Mouse (Mus musculus) CD4-positive, CD25-positive, alpha-beta regulatory T cell, adult 2 months (primary cell): ENCODE data around the gene Tnni3.

Experiments
- DNase-seq: peaks from one replicate; pipeline ENCODE4 v3.0.0-alpha.2; 2012; ENCODE audit warnings: low read depth, low spot score

The Tnni3 gene

DNA sequence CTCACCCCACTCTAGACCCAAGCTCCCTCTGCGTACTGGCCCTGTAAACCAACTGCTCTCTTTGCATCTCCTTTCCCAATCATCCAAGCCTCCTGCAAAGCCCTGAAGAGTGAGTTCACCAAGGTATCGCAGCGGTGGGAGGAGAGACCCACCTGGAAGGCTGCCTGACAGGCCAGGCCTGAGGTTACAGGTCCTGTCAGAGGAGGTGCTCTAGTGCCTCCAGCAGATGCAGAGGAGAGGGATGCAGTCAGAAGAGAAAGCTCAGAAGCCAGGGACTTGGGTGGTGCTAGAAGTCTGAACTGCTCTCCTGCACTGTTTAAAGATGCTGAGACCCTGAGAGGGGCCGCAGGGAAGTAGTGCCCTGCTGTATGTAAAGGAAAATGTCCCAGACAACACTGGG is 25.0 kb downstream of the Tnni3 start:
- DNase-seq = no peak

DNA sequence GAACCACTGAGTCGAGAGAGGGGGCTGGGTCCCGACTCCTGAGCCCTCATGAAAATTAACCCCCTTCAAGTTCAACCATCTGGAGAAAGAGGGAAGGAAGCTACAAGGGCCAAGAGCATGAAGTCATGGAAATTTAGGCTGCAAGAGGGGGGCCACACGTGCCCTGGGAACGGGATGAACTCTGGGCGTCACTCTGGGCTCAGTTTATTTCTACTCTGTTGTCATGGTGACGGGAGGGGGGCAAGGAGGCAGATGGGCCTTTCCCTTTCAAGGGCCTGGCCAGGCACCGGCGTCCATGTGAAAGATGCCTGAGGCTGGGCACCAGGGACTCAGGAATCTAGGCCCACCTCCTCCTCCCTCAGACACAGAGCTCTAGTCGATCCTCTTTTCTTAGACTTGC is 25.8 kb downstream of the Tnni3 start:
- no peak for DNase-seq

DNA sequence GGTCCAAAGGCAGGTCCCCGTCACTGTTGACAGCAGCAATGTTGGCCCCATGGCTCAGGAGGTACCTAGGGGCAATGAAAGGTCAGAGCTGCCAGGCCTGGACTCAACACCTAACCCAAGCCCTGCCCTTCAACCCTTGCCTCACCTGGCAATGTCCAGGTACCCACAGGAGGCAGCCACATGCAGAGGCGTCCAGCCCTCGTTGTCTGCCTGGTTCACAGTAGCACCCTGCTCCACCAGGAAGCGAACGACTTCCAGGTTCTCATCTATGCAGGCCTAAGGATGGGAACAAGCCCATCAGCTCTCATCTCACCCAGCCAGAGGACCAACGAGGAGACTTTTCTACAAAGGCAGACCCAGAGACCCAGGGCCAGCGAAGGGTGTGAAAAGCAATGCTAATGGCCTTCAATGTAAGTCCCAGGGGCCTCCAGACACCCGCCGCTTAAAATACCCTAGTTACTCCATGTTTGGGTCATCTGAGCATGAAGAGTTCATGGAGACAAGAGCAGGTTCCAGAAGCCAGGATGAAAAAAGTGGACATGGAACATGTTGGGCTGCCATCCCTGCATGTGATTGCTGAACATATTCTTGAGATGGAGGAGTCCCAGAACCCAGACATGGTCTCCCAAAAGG is 26.6 kb downstream of the Tnni3 start:
- DNase-seq = no peak

DNA sequence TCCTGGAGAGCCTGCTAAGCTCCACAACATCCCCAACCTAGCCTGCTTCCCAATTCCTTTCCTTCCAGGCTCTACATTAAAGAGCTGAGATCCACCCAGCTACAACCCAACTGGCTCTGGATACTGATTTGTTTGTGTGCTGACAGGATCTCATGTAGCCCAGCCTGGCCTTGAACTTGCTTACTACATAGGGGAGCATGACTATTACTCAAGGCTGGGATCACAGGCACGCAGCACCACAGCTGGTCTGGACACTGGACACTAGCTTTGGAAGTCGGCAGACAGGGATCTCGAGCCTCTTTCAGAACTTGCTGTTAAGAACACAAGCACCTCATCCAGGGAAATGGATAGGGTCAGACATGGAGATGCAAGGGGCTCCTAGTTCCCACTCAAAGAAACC is 27.6 kb downstream of the Tnni3 start:
- no peak for DNase-seq

DNA sequence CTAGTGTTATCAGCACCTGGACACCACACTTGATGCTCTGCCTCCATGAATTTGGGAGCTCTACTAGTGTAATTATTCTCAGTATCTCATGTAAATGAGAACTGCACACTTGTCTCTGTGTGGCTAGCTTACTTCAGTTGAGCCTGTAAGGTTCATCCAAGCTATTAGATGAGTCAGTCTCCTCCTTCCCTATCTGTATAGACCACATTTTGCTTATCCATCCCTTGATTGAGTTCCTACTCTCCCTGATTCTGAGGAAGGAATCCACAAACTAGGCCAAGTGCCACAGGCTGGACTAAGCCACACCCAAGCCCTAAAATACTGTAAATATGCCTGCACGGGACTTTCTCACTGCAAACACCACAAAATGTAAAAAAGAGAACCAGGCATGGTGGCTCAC is 30.0 kb downstream of the Tnni3 start:
- DNase-seq = no peak

DNA sequence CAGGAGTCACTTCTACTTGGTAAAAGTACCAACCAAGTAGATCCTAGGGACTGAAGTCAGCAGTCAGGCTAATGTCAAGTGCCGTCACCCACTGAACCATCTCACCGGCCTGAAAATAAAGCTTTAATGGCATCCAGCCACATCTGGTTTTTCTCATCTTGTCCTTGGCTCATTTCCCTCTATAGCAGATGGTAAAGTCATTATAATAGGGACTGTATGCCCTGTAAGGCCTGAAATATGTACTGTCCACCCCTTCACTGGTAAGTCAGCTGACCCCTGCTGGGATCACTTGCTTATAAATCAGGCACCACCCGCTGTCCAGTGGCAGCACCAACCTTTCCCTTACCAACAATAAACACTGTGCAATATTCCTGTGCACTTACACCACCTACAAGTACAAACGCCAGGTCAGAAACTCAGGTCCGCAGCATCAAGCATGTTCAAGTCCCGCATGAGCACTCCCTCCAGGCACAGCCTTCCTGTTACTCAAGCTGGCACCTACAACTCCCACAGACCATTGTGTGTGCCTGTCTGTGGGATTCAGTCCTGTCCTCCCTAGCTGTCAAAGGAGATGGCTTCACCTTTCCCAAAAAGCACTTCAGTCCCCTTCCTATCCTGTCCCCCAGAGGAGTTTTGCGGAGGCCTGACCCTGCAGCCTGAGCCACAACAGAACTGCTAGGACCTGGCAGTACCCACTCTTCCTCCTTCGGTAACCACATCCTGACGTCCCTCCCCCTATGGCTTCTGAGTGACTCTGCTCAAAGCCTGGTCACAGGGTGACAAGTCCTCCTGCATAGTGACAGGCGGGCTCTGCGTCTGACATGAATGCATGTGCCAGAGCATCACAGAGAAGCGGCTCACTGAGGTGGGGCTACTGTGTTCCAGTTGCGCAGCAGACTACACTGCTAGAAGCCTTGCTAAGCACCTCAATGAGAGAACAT is 31.5 kb downstream of the Tnni3 start:
- DNase-seq = peak; percentile 69

DNA sequence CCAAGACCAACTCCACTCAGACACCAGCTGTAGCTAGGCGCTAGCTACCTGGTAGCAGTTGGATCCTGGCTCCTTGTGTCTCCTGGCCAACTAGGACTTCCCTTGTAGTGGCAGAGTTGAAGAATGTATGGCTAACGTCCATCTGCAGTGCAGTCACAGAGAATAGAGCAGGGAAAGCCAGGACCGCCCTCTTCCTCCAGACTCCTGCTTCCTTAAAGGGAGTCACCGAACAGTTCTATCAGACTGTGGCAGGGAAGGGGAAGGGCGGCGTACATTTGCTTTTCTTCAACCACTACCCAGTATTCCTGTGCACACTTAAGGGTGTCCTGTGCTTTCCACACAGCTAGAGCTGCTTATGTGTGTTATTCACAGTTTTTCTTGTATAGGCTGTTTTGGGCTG is 32.7 kb downstream of the Tnni3 start:
- DNase-seq = no peak

DNA sequence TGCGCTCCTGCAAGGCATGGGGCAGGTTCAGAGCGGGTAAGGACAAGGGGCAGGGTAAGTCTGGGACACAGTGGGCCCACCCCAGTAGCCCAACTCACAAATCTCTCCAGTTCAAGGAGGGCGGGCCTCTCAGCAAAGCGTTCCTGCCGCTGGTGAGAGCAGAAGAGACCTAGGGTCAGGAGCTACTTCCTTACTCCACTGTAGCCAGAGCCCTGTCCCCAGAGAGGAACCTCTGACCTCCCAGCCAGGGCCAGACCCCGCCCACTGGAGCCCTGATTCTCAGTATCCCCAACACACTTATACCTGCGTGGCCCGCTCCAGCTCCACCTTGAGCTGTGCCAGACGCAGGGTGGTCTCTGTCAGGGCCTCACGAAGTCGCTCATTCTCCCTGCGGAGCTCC is 41.7 kb downstream of the Tnni3 start:
- DNase-seq = no peak

DNA sequence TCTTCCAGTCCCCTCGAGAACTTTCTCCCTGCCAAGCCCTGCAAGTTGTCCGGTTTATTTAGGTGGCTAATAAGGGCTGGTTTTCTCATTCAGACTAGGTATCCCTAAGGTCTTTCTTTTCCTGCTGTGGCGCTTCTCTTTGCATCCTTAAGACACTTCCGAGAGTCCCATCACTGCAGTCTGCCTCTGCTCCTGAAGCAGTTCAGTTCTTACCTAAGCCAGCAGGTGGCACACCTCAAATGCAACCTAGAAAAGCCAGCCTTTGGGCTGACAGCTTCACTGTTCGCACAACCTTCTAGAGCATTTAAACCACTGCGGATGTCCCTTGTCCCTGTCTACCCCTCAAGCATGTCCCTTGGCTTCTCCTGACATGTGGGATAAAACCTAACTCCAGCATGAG is 44.4 kb downstream of the Tnni3 start:
- DNase-seq = peak; percentile 76

DNA sequence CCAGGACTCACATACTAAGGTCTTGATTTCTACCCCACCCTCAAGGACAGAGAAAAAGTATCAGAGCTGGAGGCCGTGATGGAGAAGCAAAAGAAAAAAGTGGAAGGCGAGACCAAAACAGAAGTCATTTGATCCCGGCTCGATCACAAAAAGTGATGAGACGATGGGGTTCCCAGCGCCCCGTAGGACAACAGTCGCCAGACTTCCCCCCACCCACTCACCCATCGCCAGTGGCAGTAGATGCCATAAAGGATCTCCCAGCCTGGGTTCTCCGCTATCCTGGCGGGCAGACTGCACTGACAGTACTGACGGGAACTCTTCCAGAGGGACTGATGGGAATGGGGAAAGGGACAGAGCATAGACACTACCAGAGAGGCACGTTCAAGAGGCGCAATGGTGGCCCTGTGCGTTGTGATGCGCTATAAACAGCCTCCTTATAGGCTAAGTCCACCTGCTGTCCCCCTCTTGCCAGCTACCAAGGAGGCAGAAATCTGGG is 45.2 kb downstream of the Tnni3 start:
- DNase-seq = no peak

DNA sequence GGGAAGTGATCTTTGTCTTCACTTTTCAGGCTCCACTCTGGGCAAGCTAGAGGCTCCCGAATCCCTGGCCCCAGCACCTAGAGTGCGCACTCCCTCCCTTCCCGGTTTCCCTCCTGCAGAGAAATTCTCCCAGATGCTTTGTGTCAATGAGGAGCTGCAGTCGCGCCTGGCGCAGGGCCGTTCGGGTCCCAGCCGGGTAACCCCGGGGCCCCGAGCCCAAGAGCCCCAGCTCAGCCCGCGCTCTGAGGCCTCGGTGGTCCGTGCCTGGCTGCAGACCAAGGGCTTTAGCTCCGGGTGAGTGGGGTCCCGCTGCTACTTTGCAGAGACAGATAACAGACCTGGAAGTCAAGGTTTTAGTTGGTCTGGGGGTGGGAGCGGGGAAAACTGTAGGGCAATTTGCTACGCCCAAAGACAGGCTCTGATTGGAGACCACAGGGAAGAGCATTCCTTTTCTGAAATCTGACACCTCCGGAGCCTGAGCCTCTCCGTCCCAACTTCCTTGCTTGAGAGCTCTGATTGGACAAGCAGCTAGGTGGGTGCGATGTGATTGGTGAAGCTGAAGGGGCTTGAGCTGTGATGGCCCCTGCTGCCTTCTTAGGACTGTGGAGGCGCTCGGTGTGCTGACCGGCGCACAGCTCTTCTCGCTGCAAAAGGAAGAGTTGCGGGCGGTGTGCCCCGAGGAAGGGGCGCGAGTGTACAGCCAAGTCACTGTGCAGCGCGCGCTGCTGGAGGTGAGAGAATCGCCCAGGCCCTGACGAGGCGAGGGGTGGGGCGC is 45.8 kb downstream of the Tnni3 start:
- DNase-seq = no peak

DNA sequence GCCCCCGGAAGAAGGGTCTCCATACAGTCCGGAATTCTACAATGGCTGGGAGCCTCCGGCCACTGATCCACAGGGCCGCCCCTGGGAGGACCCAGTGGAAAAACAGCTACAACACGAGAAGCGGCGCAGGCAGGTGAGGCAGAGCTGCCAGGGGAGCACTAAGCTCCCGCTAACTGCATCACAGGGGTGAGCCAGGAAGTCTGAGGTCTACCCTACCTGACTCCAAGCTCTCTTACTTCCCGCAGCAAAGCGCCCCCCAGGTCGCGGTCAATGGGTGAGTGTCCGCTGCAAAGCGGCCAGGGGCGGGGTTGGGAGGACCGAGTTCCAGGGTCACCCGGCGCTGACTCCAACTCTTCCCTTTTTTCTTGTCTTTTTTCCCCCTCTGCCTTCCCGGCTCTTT is 50.1 kb downstream of the Tnni3 start:
- DNase-seq = no peak

DNA sequence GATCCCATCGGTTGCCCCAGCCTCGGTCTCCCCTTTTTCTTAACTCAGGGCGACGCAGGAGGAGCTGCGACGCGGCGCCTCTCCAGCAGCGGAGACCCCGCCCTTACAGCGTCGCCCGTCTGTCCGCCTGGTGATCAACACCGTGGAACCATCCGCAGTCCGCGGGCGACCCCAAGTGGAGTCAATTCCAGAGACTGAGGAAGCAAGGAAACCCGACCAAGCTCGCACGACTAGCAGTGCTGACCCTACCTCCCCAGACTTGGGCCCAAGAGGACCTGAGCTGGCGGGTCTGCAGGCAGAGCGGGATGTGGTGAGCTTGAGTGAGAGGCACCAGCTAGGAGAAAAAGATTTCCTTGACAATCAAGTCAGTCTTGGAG is 52.9 kb downstream of the Tnni3 start:
- DNase-seq = peak; percentile 58

DNA sequence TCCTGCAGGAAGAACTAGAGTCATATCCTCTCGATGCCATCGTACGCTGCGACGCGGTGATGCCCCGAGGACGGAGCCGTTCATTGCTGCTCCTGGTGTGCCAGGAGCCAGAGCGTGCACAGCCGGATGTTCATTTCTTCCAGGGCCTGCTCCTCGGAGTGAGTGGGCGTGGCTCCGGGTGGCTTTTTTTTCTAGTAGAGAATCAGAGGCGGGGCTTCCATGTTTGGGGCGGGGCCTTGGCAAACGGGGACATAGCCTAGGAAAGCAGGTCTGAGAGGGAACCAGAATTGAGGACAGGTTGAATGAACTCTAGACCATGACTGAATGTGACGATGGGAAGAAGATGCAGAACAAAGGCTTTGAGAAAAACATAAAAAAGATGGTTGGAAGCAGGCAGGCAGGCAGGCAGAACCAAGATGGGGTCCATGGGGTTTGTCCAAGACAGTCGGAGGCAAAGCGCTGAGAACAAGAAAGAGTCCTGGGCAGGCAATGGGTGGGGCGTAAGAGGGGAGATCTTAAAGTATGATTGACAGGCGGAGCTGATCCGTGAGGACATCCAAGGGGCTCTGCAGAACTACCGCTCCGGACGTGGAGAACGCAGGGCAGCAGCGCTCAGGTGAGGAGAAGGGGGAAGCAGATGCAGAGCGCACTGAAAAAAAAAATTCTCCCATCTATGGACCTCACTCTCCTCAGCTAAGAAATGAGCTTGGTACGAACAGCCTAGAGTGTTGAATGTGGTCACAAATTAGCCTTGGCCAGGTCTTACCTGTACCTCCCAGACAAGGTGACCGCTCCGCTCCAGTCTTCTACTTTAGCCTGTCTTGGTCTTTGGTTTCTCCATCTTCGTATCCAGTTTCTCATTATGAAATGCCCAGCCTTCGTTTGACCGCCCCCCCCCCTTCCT is 53.5 kb downstream of the Tnni3 start:
- DNase-seq = peak; percentile 55
